Mouse (Mus musculus): ENCODE results near the gene Inpp5a. TPM values are rescaled to one million over a fixed set of nuclear protein-coding genes. Genes with fewer than 3 reads are reported as not detected.

Gene Inpp5a
- polyA plus RNA-seq, 1 experiment from 2014 or later, result 41.6 TPM

- no peak overlapping the region for H3K27ac ChIP-seq (replicated peaks; ENCODE audit: low read depth, low read length)
- H3K27me3 ChIP-seq (replicated peaks; ENCODE audit: control insufficient read depth, insufficient read depth, low read length), result no peaks in the 10 kb centered on the region
- H3K4me3 ChIP-seq (ENCODE audit: low read depth, low read length), result no peak overlapping the region
- H3K4me1 ChIP-seq (ENCODE audit: control insufficient read depth, insufficient read depth, low read length), result no peaks in the 10 kb centered on the region
- H3K9ac ChIP-seq (ENCODE audit: low read depth, low read length), result no peak overlapping the region
- peaks cover 14% of the 10 kb centered on the region; the same call in 1 of the 2 replicates for H3K36me3 ChIP-seq (ENCODE audit: control insufficient read depth, insufficient read depth, low read length)
- H3K4me2 ChIP-seq (ENCODE audit: low read depth, low read length), result no peak overlapping the region
- 85% methylated on average over 2 of the region's 2 CpGs for WGBS
- ATAC-seq (ENCODE audit: low read depth) (no peak), DNase-seq (ENCODE audit: low spot score) (no peak)
- no peaks in the 10 kb centered on the region for H3K9me3 ChIP-seq (ENCODE audit: control insufficient read depth, low read length)
Observed at GRCm38 (mm10) chr7:139564161-139564560, 175.3 kb downstream of the Inpp5a start.

DNA sequence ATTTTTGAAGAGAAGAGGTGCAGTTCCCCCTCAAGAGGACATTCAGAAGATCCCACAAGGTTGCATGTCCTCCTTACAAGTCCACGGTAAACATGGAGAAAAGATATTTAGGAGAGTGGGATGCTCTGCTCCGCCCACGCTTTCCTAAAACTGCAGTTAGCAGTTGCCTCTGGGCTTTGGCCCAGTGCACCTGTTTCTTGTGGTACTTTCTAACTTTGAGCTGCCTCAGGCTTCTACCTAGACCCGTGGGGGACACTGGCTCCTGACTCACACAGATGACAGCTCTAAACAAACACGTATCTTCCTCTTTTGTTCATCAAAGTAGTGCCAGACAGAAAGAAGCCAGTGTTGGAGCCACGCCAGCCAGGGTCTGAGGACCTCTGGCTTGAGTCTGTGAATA is 177.1 kb downstream of the Inpp5a start:
- ATAC-seq (ENCODE audit: low read depth) (no peak), DNase-seq (ENCODE audit: low spot score) (no peak)
- Histone ChIP-seq H3K4me1 (ENCODE audit: control insufficient read depth, insufficient read depth, low read length) (no peaks in the 10 kb centered on the region), H3K9ac (ENCODE audit: low read depth, low read length) (no peak overlapping the region), H3K27me3 (replicated peaks; ENCODE audit: control insufficient read depth, insufficient read depth, low read length) (no peaks in the 10 kb centered on the region), H3K4me2 (ENCODE audit: low read depth, low read length) (no peak overlapping the region), H3K9me3 (ENCODE audit: control insufficient read depth, low read length) (no peaks in the 10 kb centered on the region), H3K36me3 (ENCODE audit: control insufficient read depth, insufficient read depth, low read length) (peaks cover 7% of the 10 kb centered on the region; the same call in 1 of the 2 replicates), H3K27ac (replicated peaks; ENCODE audit: low read depth, low read length) (no peak overlapping the region), H3K4me3 (ENCODE audit: low read depth, low read length) (no peak overlapping the region)
- WGBS, result 71% methylated on average over 6 of the region's 6 CpGs

DNA sequence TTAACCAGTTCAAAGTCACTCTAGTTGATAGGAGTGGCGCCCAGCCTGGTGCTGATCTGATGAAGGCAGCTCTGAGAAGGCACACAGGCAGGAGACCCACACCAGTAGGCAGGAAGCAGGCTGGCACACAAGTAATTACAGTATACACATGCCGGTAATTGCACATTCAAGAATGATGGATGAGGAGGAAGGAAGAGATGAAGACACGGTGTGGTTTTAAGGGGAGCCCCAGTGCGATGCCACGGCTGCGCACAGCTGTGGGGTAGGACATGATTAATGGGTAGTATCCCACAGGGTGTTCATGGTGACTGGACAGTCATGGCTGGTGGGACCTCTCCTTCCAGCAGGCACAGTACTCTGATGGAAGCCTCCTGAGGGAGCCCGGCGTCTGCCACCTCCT is 177.6 kb downstream of the Inpp5a start:
- no peaks in the 10 kb centered on the region for H3K9me3 ChIP-seq (ENCODE audit: control insufficient read depth, low read length)
- no peaks in the 10 kb centered on the region for H3K4me1 ChIP-seq (ENCODE audit: control insufficient read depth, insufficient read depth, low read length)
- WGBS, result 81% methylated on average over 8 of the region's 8 CpGs
- no peak overlapping the region for H3K4me3 ChIP-seq (ENCODE audit: low read depth, low read length)
- DNase-seq (ENCODE audit: low spot score), result no peak
- no peak overlapping the region for H3K9ac ChIP-seq (ENCODE audit: low read depth, low read length)
- peaks cover 7% of the 10 kb centered on the region; the same call in 1 of the 2 replicates for H3K36me3 ChIP-seq (ENCODE audit: control insufficient read depth, insufficient read depth, low read length)
- no peak overlapping the region for H3K4me2 ChIP-seq (ENCODE audit: low read depth, low read length)
- H3K27ac ChIP-seq (replicated peaks; ENCODE audit: low read depth, low read length), result no peak overlapping the region
- ATAC-seq (ENCODE audit: low read depth), result peak; percentile 33; the same call in 1 of the 2 replicates
- no peaks in the 10 kb centered on the region for H3K27me3 ChIP-seq (replicated peaks; ENCODE audit: control insufficient read depth, insufficient read depth, low read length)

DNA sequence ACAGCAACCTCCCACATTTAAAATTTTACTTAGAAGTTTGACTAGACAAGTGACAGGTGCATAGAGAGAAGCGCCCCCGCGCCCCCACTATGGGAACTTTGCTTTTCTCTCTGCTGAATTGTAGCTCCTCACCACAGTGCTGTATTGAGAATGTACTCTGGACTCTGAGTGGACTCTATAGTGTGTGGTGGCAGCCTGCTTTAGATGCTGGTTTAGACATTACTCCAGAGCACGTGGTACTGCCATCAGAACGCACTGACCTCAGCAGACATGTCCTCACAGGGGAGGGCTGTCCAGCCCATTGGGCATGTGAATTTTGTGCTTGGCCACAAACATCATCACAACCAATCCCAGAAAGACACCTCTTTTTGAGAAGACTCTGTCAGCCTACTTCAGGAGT is 181.9 kb downstream of the Inpp5a start:
- Histone ChIP-seq H3K36me3 (ENCODE audit: control insufficient read depth, insufficient read depth, low read length) (peaks cover 9% of the 10 kb centered on the region), H3K27me3 (replicated peaks; ENCODE audit: control insufficient read depth, insufficient read depth, low read length) (no peaks in the 10 kb centered on the region), H3K9ac (ENCODE audit: low read depth, low read length) (no peak overlapping the region), H3K27ac (replicated peaks; ENCODE audit: low read depth, low read length) (no peak overlapping the region), H3K9me3 (ENCODE audit: control insufficient read depth, low read length) (no peaks in the 10 kb centered on the region), H3K4me2 (ENCODE audit: low read depth, low read length) (no peak overlapping the region), H3K4me3 (ENCODE audit: low read depth, low read length) (no peak overlapping the region), H3K4me1 (ENCODE audit: control insufficient read depth, insufficient read depth, low read length) (no peaks in the 10 kb centered on the region)
- 93% methylated on average over 5 of the region's 5 CpGs for WGBS
- DNase-seq (ENCODE audit: low spot score), result no peak
- no peak for ATAC-seq (ENCODE audit: low read depth)

DNA sequence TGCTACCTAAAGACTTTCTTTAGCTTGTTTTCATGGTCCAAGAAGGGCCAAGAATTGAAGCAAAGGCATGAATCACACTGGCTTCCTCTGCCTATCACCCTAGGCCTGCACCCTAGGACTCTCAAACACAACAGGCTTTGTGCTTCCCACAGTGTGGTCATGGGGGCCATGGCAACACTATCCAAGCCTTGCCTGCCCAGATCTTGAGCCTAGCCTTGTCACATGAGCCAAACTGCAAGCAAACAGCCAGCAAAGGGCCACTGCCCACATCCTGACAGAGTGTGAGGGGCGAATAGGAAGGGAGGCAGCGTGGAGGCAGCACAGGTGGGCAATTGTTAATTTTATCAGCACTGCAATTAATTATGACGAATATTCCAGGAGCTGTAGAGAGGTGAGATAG is 183.8 kb downstream of the Inpp5a start:
- Histone ChIP-seq H3K27me3 (replicated peaks; ENCODE audit: control insufficient read depth, insufficient read depth, low read length) (no peaks in the 10 kb centered on the region), H3K36me3 (ENCODE audit: control insufficient read depth, insufficient read depth, low read length) (peaks cover 16% of the 10 kb centered on the region), H3K9me3 (ENCODE audit: control insufficient read depth, low read length) (no peaks in the 10 kb centered on the region), H3K4me2 (ENCODE audit: low read depth, low read length) (no peak overlapping the region), H3K9ac (ENCODE audit: low read depth, low read length) (no peak overlapping the region), H3K27ac (replicated peaks; ENCODE audit: low read depth, low read length) (no peak overlapping the region), H3K4me3 (ENCODE audit: low read depth, low read length) (no peak overlapping the region), H3K4me1 (ENCODE audit: control insufficient read depth, insufficient read depth, low read length) (no peaks in the 10 kb centered on the region)
- 82% methylated on average over 3 of the region's 3 CpGs for WGBS
- no peak for ATAC-seq (ENCODE audit: low read depth)
- no peak for DNase-seq (ENCODE audit: low spot score)

DNA sequence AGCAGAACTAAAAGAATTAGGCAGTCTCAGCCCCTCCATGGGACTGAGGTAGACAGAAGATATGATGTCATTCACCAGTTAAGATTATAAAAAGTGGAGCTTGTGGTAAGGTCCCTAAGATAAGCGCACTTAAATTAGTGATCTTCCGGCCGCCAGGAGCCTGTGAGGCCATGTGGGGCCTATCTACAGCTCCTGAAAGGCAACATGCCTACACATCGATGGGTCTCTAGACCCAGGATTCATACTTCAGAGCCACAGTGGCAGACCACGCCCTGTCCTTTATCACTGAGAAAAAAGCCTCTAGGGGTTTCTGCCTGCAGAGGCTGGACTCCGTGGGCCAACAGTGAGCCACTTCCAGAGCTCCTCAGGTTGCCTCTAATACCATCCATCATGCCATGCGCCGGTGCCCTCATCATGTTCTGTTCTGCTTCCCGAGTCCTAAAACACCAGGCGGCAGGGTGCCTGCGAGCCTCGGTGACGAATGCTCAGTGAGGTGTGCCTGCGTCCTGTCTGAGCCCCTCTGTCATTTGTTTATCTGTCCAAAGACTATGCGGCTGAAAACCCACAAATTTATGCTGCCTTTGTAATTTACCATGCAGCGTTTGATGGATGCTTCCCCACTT is 187.3 kb downstream of the Inpp5a start:
- no peak overlapping the region for H3K9ac ChIP-seq (ENCODE audit: low read depth, low read length)
- H3K4me2 ChIP-seq (ENCODE audit: low read depth, low read length), result no peak overlapping the region
- peaks cover 5% of the 10 kb centered on the region; the same call in 1 of the 2 replicates for H3K4me1 ChIP-seq (ENCODE audit: control insufficient read depth, insufficient read depth, low read length)
- no peak overlapping the region for H3K27ac ChIP-seq (replicated peaks; ENCODE audit: low read depth, low read length)
- H3K36me3 ChIP-seq (ENCODE audit: control insufficient read depth, insufficient read depth, low read length), result peaks cover 29% of the 10 kb centered on the region
- H3K4me3 ChIP-seq (ENCODE audit: low read depth, low read length), result no peak overlapping the region
- no peaks in the 10 kb centered on the region for H3K9me3 ChIP-seq (ENCODE audit: control insufficient read depth, low read length)
- DNase-seq (ENCODE audit: low spot score) (no peak), ATAC-seq (ENCODE audit: low read depth) (no peak)
- WGBS, result 86% methylated on average over 16 of the region's 16 CpGs
- peaks cover 34% of the 10 kb centered on the region for H3K27me3 ChIP-seq (replicated peaks; ENCODE audit: control insufficient read depth, insufficient read depth, low read length)

GRCm38 (mm10) chr7:139579261-139579905 is 190.5 kb downstream of the Inpp5a start:
- Histone ChIP-seq H3K4me1 (ENCODE audit: control insufficient read depth, insufficient read depth, low read length) (peaks cover 18% of the 10 kb centered on the region), H3K4me2 (ENCODE audit: low read depth, low read length) (no peak overlapping the region), H3K4me3 (ENCODE audit: low read depth, low read length) (no peak overlapping the region), H3K27ac (replicated peaks; ENCODE audit: low read depth, low read length) (no peak overlapping the region), H3K9ac (ENCODE audit: low read depth, low read length) (no peak overlapping the region), H3K9me3 (ENCODE audit: control insufficient read depth, low read length) (no peaks in the 10 kb centered on the region), H3K27me3 (replicated peaks; ENCODE audit: control insufficient read depth, insufficient read depth, low read length) (peaks cover 66% of the 10 kb centered on the region), H3K36me3 (ENCODE audit: control insufficient read depth, insufficient read depth, low read length) (peaks cover 29% of the 10 kb centered on the region)
- ATAC-seq (ENCODE audit: low read depth), result no peak
- no peak for DNase-seq (ENCODE audit: low spot score)
- 77% methylated on average over 21 of the region's 21 CpGs for WGBS

- Histone ChIP-seq H3K4me1 (ENCODE audit: control insufficient read depth, insufficient read depth, low read length) (peaks cover 22% of the 10 kb centered on the region), H3K27ac (replicated peaks; ENCODE audit: low read depth, low read length) (no peak overlapping the region), H3K4me3 (ENCODE audit: low read depth, low read length) (peak overlapping the region; percentile 34), H3K27me3 (replicated peaks; ENCODE audit: control insufficient read depth, insufficient read depth, low read length) (peaks cover 84% of the 10 kb centered on the region), H3K9ac (ENCODE audit: low read depth, low read length) (no peak overlapping the region), H3K4me2 (ENCODE audit: low read depth, low read length) (peak overlapping the region; percentile 51), H3K9me3 (ENCODE audit: control insufficient read depth, low read length) (no peaks in the 10 kb centered on the region), H3K36me3 (ENCODE audit: control insufficient read depth, insufficient read depth, low read length) (peaks cover 20% of the 10 kb centered on the region)
- DNase-seq (ENCODE audit: low spot score), result peak; percentile 9
- 2% methylated on average over 65 of the region's 78 CpGs for WGBS
- ATAC-seq (ENCODE audit: low read depth), result no peak; the same call in 1 of the 2 replicates
Observed at GRCm38 (mm10) chr7:139580851-139581775, 192.2 kb downstream of the Inpp5a start.
